Mouse (Mus musculus) CH12.LX (cell line): ENCODE measurements at regions not wholly inside any gene's neighbourhood (a gene's known extent, or its start where the extent isn't known, plus 50 kb on each side); places are given as distances from the start of the nearest gene placed in this dataset.

Source experiments
- CTCF ChIP-seq, 2 experiments: IDR thresholded peaks in 1 of 2; conservative IDR thresholded peaks in 1 of 2; 2 replicates each; pipeline ENCODE4 v1.5.1; 2011 to 2012; ENCODE audit warnings: low read depth in 2 of 2, low read length in 2 of 2, improper control_type of control experiment in 1 of 2, inconsistent platforms in 1 of 2, mild to moderate bottlenecking in 1 of 2, moderate library complexity in 1 of 2
- E2F4 ChIP-seq: IDR thresholded peaks from 2 replicates; pipeline ENCODE4 v1.6.1; 2011; ENCODE audit warnings: low read depth, low read length, improper control_type of control experiment; ENCODE audit not compliant: insufficient replicate concordance
- EP300 ChIP-seq: IDR thresholded peaks from 2 replicates; pipeline ENCODE4 v1.6.1; 2011; ENCODE audit warnings: low read length, improper control_type of control experiment
- MAFK ChIP-seq: IDR thresholded peaks from 2 replicates; pipeline ENCODE4 v1.6.1; 2011; ENCODE audit warnings: low read length, improper control_type of control experiment; ENCODE audit not compliant: insufficient replicate concordance
- MAX ChIP-seq: IDR thresholded peaks from 2 replicates; pipeline ENCODE4 v1.6.1; 2011; ENCODE audit warnings: low read length, improper control_type of control experiment
- POLR2A ChIP-seq: IDR thresholded peaks from 2 replicates; pipeline ENCODE4 v1.6.1; 2011; ENCODE audit warnings: low read depth, mild to moderate bottlenecking, improper control_type of control experiment, low read length
- RCOR1 ChIP-seq: conservative IDR thresholded peaks from 2 replicates; pipeline ENCODE4 v1.6.1; 2012; ENCODE audit warnings: low read depth, mild to moderate bottlenecking, inconsistent platforms, low read length, improper control_type of control experiment
- SIN3A ChIP-seq: IDR thresholded peaks from 2 replicates; pipeline ENCODE4 v1.6.1; 2012; ENCODE audit warnings: low read length, improper control_type of control experiment, inconsistent platforms

DNA sequence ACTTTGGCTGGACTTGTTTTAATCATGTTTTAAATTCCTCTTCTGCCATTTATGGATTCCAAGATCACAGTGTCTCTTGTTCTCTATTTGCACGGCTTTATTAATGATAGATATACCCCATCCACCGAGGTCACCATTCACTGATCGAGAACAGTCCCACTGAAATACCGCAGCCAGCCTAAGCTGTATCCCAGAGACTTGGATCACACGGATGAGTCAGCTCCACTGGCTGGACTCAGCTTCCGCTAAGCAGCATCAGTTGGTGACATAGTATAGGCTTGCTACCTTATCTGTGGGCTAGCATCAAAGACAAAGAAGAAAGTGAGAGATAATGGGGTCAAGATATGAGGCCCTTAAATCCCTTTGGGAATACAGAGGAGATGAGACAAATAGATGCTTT lies 106.4 kb downstream of the Cartpt start:
- TF ChIP-seq CTCF (conservative IDR thresholded peaks at IDR 0.05 in 1 of 2, IDR thresholded peaks at IDR 0.05 in 1 of 2; ENCODE audit: low read depth in 2 of 2, low read length in 2 of 2), result no peak
- no peak for TF ChIP-seq EP300
- TF ChIP-seq POLR2A, result no peak
- TF ChIP-seq RCOR1, result no peak
- no peak for TF ChIP-seq MAFK
- TF ChIP-seq SIN3A, result no peak
- TF ChIP-seq E2F4, result no peak
- no peak for TF ChIP-seq MAX
